Mouse (Mus musculus) hindbrain, embryonic 10.5 days (tissue): Measurements from ENCODE around the gene Aldh1l1. TPM values are rescaled to one million over a fixed set of nuclear protein-coding genes. Genes with fewer than 3 reads are reported as not detected.

Experiments
- DNase-seq: peaks from one replicate; pipeline ENCODE4 v3.0.0-alpha.2; 2017; ENCODE audit warnings: low spot score
- H3K27ac ChIP-seq: fragments of 300-500 bp; sonication (generic); 2 replicates; pipeline ENCODE4 v1.5.1; 2016; ENCODE audit warnings: mild to moderate bottlenecking, moderate library complexity
- H3K27me3 ChIP-seq: fragments of 300-500 bp; sonication (generic); 2 replicates; pipeline ENCODE4 v1.6.1; 2016; ENCODE audit warnings: mild to moderate bottlenecking; ENCODE audit not compliant: poor library complexity, insufficient read depth, severe bottlenecking
- H3K36me3 ChIP-seq: fragments of 300-500 bp; sonication (generic); 2 replicates; pipeline ENCODE4 v1.6.1; 2016; ENCODE audit warnings: mild to moderate bottlenecking, moderate library complexity
- H3K4me1 ChIP-seq: fragments of 300-500 bp; sonication (generic); replicated peaks from 2 replicates; pipeline ENCODE4 v1.6.1; 2016; ENCODE audit warnings: mild to moderate bottlenecking
- H3K4me3 ChIP-seq: fragments of 300-500 bp; sonication (generic); 2 replicates; pipeline ENCODE4 v1.5.1; 2016; ENCODE audit warnings: mild to moderate bottlenecking, moderate library complexity
- H3K9me3 ChIP-seq: fragments of 300-500 bp; sonication (generic); 2 replicates; pipeline ENCODE4 v1.6.1; 2016; ENCODE audit warnings: mild to moderate bottlenecking, moderate library complexity
- WGBS: fragments of 180-500 bp; shearing (Covaris S2); methylation state at CpG from one replicate; pipeline ENCODE4 v1.1.7; 2016; 5-methylcytosine and 5-hydroxymethylcytosine counted together
- polyA plus RNA-seq: library from polyadenylated mRNA; unstranded; fragments of >200 nt; fragmentation: Nextera tagmentation; extraction: Ambion mirVana; gene quantifications from 2 replicates; pipeline ENCODE4 v1.2.1, GENCODE M21; 2016

Gene Aldh1l1
- polyA plus RNA-seq, 1 experiment from 2014 or later, result 2.9 TPM

- DNase-seq, result no peak
- Histone ChIP-seq H3K4me1 (peaks cover 23% of the 10 kb centered on the region), H3K27me3 (no peaks in the 10 kb centered on the region), H3K4me3 (no peak overlapping the region), H3K27ac (no peak overlapping the region), H3K36me3 (no peaks in the 10 kb centered on the region), H3K9me3 (no peaks in the 10 kb centered on the region)
- 64% methylated on average over 3 of the region's 3 CpGs for WGBS
Measured at GRCm38 (mm10) chr6:90496217-90496616, 10.0 kb downstream of the Aldh1l1 start.

DNA sequence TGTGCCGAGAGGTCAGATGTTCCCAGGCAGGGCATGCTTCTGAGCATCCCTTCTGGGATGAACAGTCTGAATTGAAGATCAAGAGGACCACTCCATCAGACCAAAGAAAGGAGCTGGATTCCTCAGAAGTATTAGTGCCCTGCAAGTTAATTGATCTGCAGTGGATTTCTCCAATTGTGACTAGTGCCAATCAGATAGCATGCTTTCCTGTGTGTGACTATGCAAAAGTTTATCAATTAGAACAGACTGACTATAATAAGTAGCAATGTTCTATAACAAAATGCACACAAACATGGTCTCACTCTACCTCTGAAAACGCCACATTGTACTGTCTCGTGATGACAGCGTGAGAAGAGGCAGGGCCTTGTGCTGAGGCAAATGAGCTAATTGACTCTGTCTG, 13.3 kb downstream of the Aldh1l1 start:
- Histone ChIP-seq H3K36me3 (no peaks in the 10 kb centered on the region), H3K27ac (no peak overlapping the region), H3K4me3 (no peak overlapping the region), H3K27me3 (no peaks in the 10 kb centered on the region), H3K9me3 (no peaks in the 10 kb centered on the region), H3K4me1 (peaks cover 26% of the 10 kb centered on the region)
- DNase-seq, result no peak
- 73% methylated on average over 4 of the region's 4 CpGs for WGBS

DNA sequence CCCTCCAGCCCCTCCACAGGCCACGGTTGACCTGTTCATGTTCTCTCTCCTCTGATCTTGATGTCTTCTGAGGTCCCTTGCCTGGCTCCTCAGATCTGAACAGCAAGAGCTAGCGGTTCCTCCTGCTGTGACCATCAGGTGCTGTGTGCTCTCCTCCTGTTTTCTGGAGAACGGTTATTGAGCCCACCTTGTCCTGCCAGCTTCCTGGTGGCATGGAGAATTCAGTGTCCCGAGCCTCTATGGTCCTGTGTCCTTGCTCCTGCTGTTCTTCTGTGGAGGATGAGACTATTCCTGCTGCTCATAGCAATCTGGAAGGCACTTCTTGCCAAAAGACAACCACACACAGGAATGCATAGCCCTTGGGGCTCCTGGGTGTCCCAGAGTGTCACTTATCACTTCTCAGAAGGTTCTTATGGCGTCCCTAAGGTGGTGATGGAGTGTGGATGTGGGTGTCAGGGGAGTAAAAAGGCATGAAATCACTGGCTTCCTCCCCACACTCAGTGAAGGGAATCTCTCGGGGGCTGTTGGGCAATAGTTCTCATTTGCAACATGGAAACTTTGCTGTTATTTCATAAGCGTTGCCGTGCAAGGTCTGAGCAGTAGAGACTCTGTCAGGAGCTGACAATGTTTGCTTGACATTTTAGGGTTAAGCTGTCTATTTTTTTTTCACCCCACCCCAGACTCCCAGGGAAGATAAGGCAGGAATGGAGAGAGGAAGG, 15.2 kb downstream of the Aldh1l1 start:
- WGBS, result 79% methylated on average over 8 of the region's 8 CpGs
- Histone ChIP-seq H3K36me3 (no peaks in the 10 kb centered on the region), H3K4me3 (no peak overlapping the region), H3K4me1 (peaks cover 9% of the 10 kb centered on the region; the same call in 1 of the 2 replicates), H3K27ac (no peak overlapping the region), H3K27me3 (no peaks in the 10 kb centered on the region), H3K9me3 (no peaks in the 10 kb centered on the region)
- no peak for DNase-seq

DNA sequence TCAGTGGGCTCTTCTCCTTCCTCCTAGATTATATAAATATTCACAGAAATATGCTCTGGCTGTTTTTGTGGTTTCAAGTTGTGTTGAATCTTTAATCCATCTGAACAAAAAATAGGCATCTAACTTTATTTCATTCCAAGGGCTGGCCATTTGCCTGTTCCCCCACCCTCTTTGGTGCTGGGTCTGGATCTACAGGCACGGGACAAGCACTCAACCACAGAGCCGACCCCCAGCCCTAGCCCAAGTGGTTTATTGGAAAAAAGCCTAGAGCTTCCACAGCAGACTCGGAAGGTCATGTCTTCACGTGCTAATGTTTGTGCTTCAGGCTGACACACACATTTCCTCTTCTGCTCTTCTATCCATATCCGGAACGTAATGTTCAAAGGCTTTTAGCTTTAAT, 19.7 kb downstream of the Aldh1l1 start:
- Histone ChIP-seq H3K4me1 (peaks cover 27% of the 10 kb centered on the region), H3K36me3 (no peaks in the 10 kb centered on the region), H3K4me3 (no peak overlapping the region), H3K27ac (no peak overlapping the region), H3K27me3 (no peaks in the 10 kb centered on the region), H3K9me3 (no peaks in the 10 kb centered on the region)
- 82% methylated on average over 6 of the region's 6 CpGs for WGBS
- no peak for DNase-seq

DNA sequence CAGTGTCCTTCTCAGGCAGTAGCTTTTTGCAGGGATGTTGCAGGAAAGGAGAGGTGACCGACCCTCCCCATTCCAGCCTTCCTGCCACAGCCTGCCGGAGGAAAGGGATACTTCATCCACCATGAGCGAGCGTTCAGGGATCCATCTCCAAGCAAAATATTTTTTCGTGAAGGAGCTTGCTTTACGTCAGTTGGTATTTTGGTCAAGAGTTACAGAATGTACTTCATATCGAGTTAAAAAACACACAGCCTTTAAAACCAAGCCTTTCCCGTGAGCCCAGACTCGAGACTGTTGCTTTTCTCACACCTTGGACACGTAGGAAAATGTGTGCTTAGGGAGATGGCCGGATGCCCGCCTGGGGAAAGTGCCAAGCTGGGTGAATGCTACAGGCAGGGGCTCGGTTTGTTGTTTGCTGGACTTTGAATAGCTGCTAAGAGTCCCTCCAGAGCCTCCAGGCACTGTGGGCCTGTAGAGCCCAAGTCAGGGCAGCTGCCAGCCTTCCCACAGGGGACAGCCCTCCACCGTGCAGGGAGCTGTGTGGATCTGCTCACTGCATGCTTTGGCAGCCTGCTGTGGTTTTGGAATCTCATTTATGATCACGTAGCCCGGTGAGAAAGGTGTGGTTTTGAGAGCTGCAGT, 20.6 kb downstream of the Aldh1l1 start:
- H3K27me3 ChIP-seq, result no peaks in the 10 kb centered on the region
- H3K4me1 ChIP-seq, result peaks cover 27% of the 10 kb centered on the region
- H3K4me3 ChIP-seq, result no peak overlapping the region
- no peak for DNase-seq
- H3K9me3 ChIP-seq, result no peaks in the 10 kb centered on the region
- 75% methylated on average over 16 of the region's 16 CpGs for WGBS
- H3K36me3 ChIP-seq, result no peaks in the 10 kb centered on the region
- H3K27ac ChIP-seq, result no peak overlapping the region

- peaks cover 27% of the 10 kb centered on the region for H3K4me1 ChIP-seq
- H3K4me3 ChIP-seq, result no peak overlapping the region
- no peak for DNase-seq
- no peaks in the 10 kb centered on the region for H3K9me3 ChIP-seq
- H3K27ac ChIP-seq, result no peak overlapping the region; the same call in 1 of the 2 replicates
- no peaks in the 10 kb centered on the region for H3K27me3 ChIP-seq
- no peaks in the 10 kb centered on the region for H3K36me3 ChIP-seq
Measured at GRCm38 (mm10) chr6:90507443-90507842, 21.2 kb downstream of the Aldh1l1 start.

- Histone ChIP-seq H3K4me1 (peaks cover 27% of the 10 kb centered on the region), H3K9me3 (no peaks in the 10 kb centered on the region), H3K27ac (peak overlapping the region; percentile 74), H3K36me3 (no peaks in the 10 kb centered on the region), H3K27me3 (no peaks in the 10 kb centered on the region), H3K4me3 (no peak overlapping the region)
- peak; percentile 52 for DNase-seq
- 38% methylated on average over 4 of the region's 4 CpGs for WGBS
Measured at GRCm38 (mm10) chr6:90508197-90508624, 22.0 kb downstream of the Aldh1l1 start.

- no peaks in the 10 kb centered on the region for H3K27me3 ChIP-seq
- H3K4me3 ChIP-seq, result no peak overlapping the region
- peak overlapping the region; percentile 14; the same call in 1 of the 2 replicates for H3K27ac ChIP-seq
- peaks cover 23% of the 10 kb centered on the region for H3K4me1 ChIP-seq
- H3K36me3 ChIP-seq, result no peaks in the 10 kb centered on the region
- no peak for DNase-seq
- H3K9me3 ChIP-seq, result no peaks in the 10 kb centered on the region
- 67% methylated on average over 6 of the region's 6 CpGs for WGBS
Measured at GRCm38 (mm10) chr6:90509085-90509484, 22.9 kb downstream of the Aldh1l1 start.

DNA sequence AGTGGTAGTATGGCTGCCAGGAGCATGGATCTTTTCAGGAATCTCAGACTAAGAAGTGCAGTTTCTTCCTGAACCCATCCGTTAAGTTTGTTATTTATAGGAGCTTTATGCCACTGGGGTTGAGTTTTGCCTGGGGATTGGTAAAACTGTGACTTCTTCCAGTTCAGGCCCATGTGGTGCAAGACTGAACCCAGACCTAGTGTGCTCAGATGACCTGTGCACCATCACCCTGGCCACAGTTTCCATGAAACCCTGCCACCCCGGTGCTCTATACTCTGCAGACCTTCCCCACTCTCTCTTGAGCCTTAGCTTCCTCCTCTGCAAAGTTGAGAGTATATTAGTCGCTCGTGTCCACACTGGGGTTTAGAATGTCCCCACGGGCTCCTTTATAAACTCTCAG, 26.2 kb downstream of the Aldh1l1 start:
- peaks cover 16% of the 10 kb centered on the region for H3K4me1 ChIP-seq
- H3K9me3 ChIP-seq, result no peaks in the 10 kb centered on the region
- H3K27me3 ChIP-seq, result no peaks in the 10 kb centered on the region
- H3K36me3 ChIP-seq, result no peaks in the 10 kb centered on the region
- H3K4me3 ChIP-seq, result no peak overlapping the region
- H3K27ac ChIP-seq, result no peak overlapping the region
- no peak for DNase-seq
- WGBS, result 84% methylated on average over 5 of the region's 5 CpGs

- Histone ChIP-seq H3K4me3 (no peak overlapping the region), H3K9me3 (no peaks in the 10 kb centered on the region), H3K4me1 (peaks cover 9% of the 10 kb centered on the region), H3K36me3 (no peaks in the 10 kb centered on the region), H3K27me3 (no peaks in the 10 kb centered on the region), H3K27ac (no peak overlapping the region)
- no peak for DNase-seq
- WGBS, result 82% methylated on average over 5 of the region's 5 CpGs
Measured at GRCm38 (mm10) chr6:90513074-90513856, 27.0 kb downstream of the Aldh1l1 start.

DNA sequence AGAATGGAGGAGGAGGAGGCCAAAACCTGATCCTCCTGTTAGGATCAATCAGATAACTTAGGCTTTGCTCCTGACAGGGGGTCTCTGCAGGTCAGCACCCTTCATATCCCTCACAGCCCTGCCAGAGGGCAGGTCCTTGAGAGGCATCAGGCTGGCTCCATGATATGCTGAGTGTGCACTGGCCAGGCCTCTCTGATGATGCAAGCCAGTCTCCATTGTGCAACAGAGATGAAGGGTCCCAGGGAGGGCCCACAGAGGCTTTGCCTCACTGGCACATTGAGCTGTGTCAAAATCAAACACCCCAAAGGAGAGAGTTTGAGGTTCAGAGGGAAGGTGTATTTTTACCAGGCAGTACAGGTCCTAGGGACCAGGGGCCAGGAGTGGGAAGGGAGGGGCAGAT, 28.1 kb downstream of the Aldh1l1 start:
- Histone ChIP-seq H3K4me1 (no peaks in the 10 kb centered on the region), H3K36me3 (no peaks in the 10 kb centered on the region), H3K27ac (no peak overlapping the region), H3K27me3 (no peaks in the 10 kb centered on the region), H3K9me3 (no peaks in the 10 kb centered on the region), H3K4me3 (no peak overlapping the region)
- no peak for DNase-seq

DNA sequence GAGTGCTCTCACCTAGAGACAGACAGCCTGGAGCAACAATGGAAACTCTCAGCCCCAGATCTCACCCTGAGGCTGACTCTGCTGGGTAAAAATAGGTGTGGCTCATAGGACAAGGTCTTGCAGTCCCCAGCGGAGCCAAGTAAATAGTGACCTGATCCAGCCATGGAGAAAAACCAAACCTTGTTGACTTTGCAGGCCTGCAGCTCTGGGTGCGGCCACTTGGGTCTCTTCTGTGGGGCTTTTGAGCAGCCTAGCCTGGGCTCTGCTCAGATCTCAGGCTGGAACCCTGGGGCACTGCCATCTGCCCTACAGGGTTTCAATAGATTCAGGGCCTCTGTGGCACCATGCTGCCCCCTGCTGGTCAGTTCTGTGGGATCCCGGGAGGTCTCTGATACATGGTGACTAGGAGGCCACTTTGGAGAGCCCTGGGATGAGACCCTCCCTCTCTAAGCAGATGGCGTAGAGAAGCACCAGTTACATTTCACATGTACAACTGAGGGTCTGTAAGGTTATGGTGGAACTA, 28.7 kb downstream of the Aldh1l1 start:
- H3K4me3 ChIP-seq, result no peak overlapping the region
- no peaks in the 10 kb centered on the region for H3K9me3 ChIP-seq
- no peak overlapping the region for H3K27ac ChIP-seq
- no peaks in the 10 kb centered on the region for H3K36me3 ChIP-seq
- H3K4me1 ChIP-seq, result no peaks in the 10 kb centered on the region
- DNase-seq, result peak; percentile 83
- H3K27me3 ChIP-seq, result no peaks in the 10 kb centered on the region
- 40% methylated on average over 4 of the region's 4 CpGs for WGBS

DNA sequence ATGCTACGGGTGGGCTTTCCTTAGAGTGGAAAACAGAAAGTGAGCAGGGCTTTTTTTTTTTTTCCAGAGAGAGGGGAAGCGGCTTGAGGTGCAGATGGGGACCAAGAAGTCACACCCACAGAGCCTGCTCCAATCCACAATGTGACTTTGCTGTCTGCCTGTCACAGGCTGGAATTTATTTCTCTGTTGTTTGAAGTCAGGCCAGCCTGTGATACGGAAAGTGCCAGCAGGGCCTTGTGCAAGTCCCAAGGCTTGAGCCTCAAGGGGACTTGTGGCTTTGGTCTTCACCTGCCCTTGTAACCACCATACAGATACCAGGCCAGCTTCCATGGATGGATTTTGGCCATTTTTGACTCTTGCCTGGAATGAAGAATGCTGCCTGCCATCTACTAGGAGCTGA, 32.7 kb downstream of the Aldh1l1 start:
- H3K4me3 ChIP-seq, result no peak overlapping the region
- H3K9me3 ChIP-seq, result no peaks in the 10 kb centered on the region
- WGBS, result 75% methylated on average over 3 of the region's 3 CpGs
- no peak overlapping the region for H3K27ac ChIP-seq
- no peaks in the 10 kb centered on the region for H3K36me3 ChIP-seq
- H3K27me3 ChIP-seq, result no peaks in the 10 kb centered on the region
- DNase-seq, result no peak
- no peaks in the 10 kb centered on the region for H3K4me1 ChIP-seq
